Comparison of ENCODE assay signal across 8 mouse cellular contexts in genomic region chr4:135962946-135963345, GRCm38 (mm10). TPM values are rescaled to one million over a fixed set of nuclear protein-coding genes. Genes with fewer than 3 reads are reported as not detected.
A peak's percentile ranks its signal among the peaks of the same experiment; 100 is the strongest.
DNase-seq lines count a peak whose midpoint lies in the region; ATAC-seq and TF ChIP-seq lines count a peak whose summit lies in the region.

No protein-coding gene starts in this region.

- peak; percentile 31 for ATAC-seq in heart, postnatal 0 days (ENCODE audit: insufficient read depth, low read depth)
- ATAC-seq in hindbrain, embryonic 11.5 days (ENCODE audit: low FRiP score): peak; percentile 15; the same call in 1 of the 2 replicates
- 0 out of 2 replicates have a peak, but pooled peaks have one; percentile 6 for ATAC-seq in midbrain, embryonic 11.5 days (ENCODE audit: low FRiP score)
- no peak for ATAC-seq in activated CD4-positive, CD25-positive, alpha-beta regulatory T cell, adult 4 months

- H3K4me1 ChIP-seq in heart, postnatal 0 days (ENCODE audit: control insufficient read depth, insufficient read depth): no peaks in the 10 kb centered on the region; the same call in 1 of the 2 replicates
- H3K4me1 ChIP-seq in hindbrain, embryonic 11.5 days (replicated peaks; ENCODE audit: control insufficient read depth, insufficient read depth, low read length): peaks cover 3% of the 10 kb centered on the region; the same call in 1 of the 2 replicates
- H3K4me1 ChIP-seq in midbrain, embryonic 11.5 days (ENCODE audit: control insufficient read depth, insufficient read depth, low read length): peaks cover 9% of the 10 kb centered on the region

- H3K27ac ChIP-seq in heart, postnatal 0 days (ENCODE audit: low read depth): peak overlapping the region; percentile 94
- H3K27ac ChIP-seq in hindbrain, embryonic 11.5 days (ENCODE audit: low read depth, low read length): peak overlapping the region; percentile 70
- peak overlapping the region; percentile 68 for H3K27ac ChIP-seq in midbrain, embryonic 11.5 days (ENCODE audit: low read depth, low read length)

- DNase-seq in heart, postnatal 0 days (ENCODE audit: low spot score): no peak
- no peak for DNase-seq in heart, adult 11 months
- DNase-seq in Muller cell, postnatal 12 days (ENCODE audit: inconsistent ontology term): peak; percentile 59
- DNase-seq in hindbrain, embryonic 11.5 days (ENCODE audit: low spot score): no peak
- DNase-seq in midbrain, embryonic 11.5 days (ENCODE audit: low spot score, missing footprints): no peak
- no peak for DNase-seq in right cerebral cortex, postnatal 10 days (ENCODE audit: low spot score in 2 of 2)
- DNase-seq in B cell, adult 2 months: no peak

- TF ChIP-seq EP300 in heart, postnatal 0 days (IDR thresholded peaks at IDR 0.05; ENCODE audit: low read depth): no peak

- TF ChIP-seq CTCF in heart, postnatal 0 days (IDR thresholded peaks at IDR 0.05; ENCODE audit: low read depth): no peak

- H3K9ac ChIP-seq in heart, postnatal 0 days (replicated peaks; ENCODE audit: low read depth, low read length): peak overlapping the region; percentile 80
- peak overlapping the region; percentile 89 for H3K9ac ChIP-seq in hindbrain, embryonic 11.5 days (ENCODE audit: low read depth, low read length)
- H3K9ac ChIP-seq in midbrain, embryonic 11.5 days (ENCODE audit: low read length): peak overlapping the region; percentile 78

- no peaks in the 10 kb centered on the region for H3K27me3 ChIP-seq in heart, postnatal 0 days (ENCODE audit: control insufficient read depth, insufficient read depth, low read length)
- H3K27me3 ChIP-seq in hindbrain, embryonic 11.5 days (ENCODE audit: control insufficient read depth, insufficient read depth, low read length): no peaks in the 10 kb centered on the region
- H3K27me3 ChIP-seq in midbrain, embryonic 11.5 days (ENCODE audit: control insufficient read depth, insufficient read depth, low read length): no peaks in the 10 kb centered on the region; the same call in 1 of the 2 replicates

- no peaks in the 10 kb centered on the region for H3K9me3 ChIP-seq in heart, postnatal 0 days (replicated peaks; ENCODE audit: control insufficient read depth, low read length)
- no peaks in the 10 kb centered on the region for H3K9me3 ChIP-seq in hindbrain, embryonic 11.5 days (ENCODE audit: control insufficient read depth, low read length)
- no peaks in the 10 kb centered on the region for H3K9me3 ChIP-seq in midbrain, embryonic 11.5 days (ENCODE audit: control insufficient read depth, low read length)

- peak overlapping the region; percentile 94 for H3K4me2 ChIP-seq in heart, postnatal 0 days (ENCODE audit: low read depth, low read length)
- peak overlapping the region; percentile 94 for H3K4me2 ChIP-seq in hindbrain, embryonic 11.5 days (replicated peaks; ENCODE audit: low read depth, low read length)
- H3K4me2 ChIP-seq in midbrain, embryonic 11.5 days: peak overlapping the region; percentile 89

- peak overlapping the region; percentile 73 for H3K4me3 ChIP-seq in heart, postnatal 0 days (ENCODE audit: low read depth, low read length)
- peak overlapping the region; percentile 73 for H3K4me3 ChIP-seq in hindbrain, embryonic 11.5 days (ENCODE audit: low read depth, low read length)
- H3K4me3 ChIP-seq in midbrain, embryonic 11.5 days (ENCODE audit: low read depth, low read length): peak overlapping the region; percentile 72

- 7% methylated on average over 15 of the region's 15 CpGs for WGBS in heart, postnatal 0 days
- 6% methylated on average over 15 of the region's 15 CpGs for WGBS in hindbrain, embryonic 11.5 days
- 6% methylated on average over 15 of the region's 15 CpGs for WGBS in midbrain, embryonic 11.5 days

- H3K36me3 ChIP-seq in heart, postnatal 0 days (replicated peaks; ENCODE audit: control insufficient read depth, insufficient read depth, low read length): peaks cover 48% of the 10 kb centered on the region
- H3K36me3 ChIP-seq in hindbrain, embryonic 11.5 days (ENCODE audit: control insufficient read depth, insufficient read depth, low read length): peaks cover 6% of the 10 kb centered on the region; the same call in 1 of the 2 replicates
- H3K36me3 ChIP-seq in midbrain, embryonic 11.5 days (ENCODE audit: control insufficient read depth, insufficient read depth, low read length): peaks cover 4% of the 10 kb centered on the region; the same call in 1 of the 2 replicates

RNA-seq across cellular contexts. Expression of gene Gale, which starts 0.6 kb away (rescaled TPM):
- 6.7 and 18.2 TPM in 2 replicates for total RNA-seq in heart, postnatal 0 days (2014; rRNA removed; ENCODE audit: low replicate concordance)
- 10.4 and 11.8 TPM in 2 replicates for polyA plus RNA-seq in heart, postnatal 0 days (2015; fragmentation: Nextera tagmentation; extraction: Ambion mirVana)
- polyA plus RNA-seq in hindbrain, embryonic 11.5 days (2014; fragmentation: Nextera tagmentation; extraction: Ambion mirVana): 27.9 and 28.1 TPM in 2 replicates
- polyA plus RNA-seq in midbrain, embryonic 11.5 days (2014; fragmentation: Nextera tagmentation; extraction: Ambion mirVana): 25.6 and 27.0 TPM in 2 replicates
- 10 to 100 TPM; 14.3 to 22.8 TPM for polyA plus RNA-seq in activated CD4-positive, CD25-positive, alpha-beta regulatory T cell, adult 4 months (2017; shearing (Covaris generic))

RNA-seq across cellular contexts. Expression of gene Lypla2, which starts 9.5 kb away (rescaled TPM):
- total RNA-seq in heart, postnatal 0 days (2014; rRNA removed; ENCODE audit: low replicate concordance): 53.0 and 58.4 TPM in 2 replicates
- polyA plus RNA-seq in heart, postnatal 0 days (2015; fragmentation: Nextera tagmentation; extraction: Ambion mirVana): 63.3 and 66.8 TPM in 2 replicates
- 143 and 150 TPM in 2 replicates for polyA plus RNA-seq in hindbrain, embryonic 11.5 days (2014; fragmentation: Nextera tagmentation; extraction: Ambion mirVana)
- polyA plus RNA-seq in midbrain, embryonic 11.5 days (2014; fragmentation: Nextera tagmentation; extraction: Ambion mirVana): 136 and 144 TPM in 2 replicates
- polyA plus RNA-seq in activated CD4-positive, CD25-positive, alpha-beta regulatory T cell, adult 4 months (2017; shearing (Covaris generic)): 10 to 100 TPM; 80.4 to 88.8 TPM

RNA-seq across cellular contexts. Expression of gene Hmgcl, which starts 16.7 kb away (rescaled TPM):
- total RNA-seq in heart, postnatal 0 days (2014; rRNA removed; ENCODE audit: low replicate concordance): 44.3 and 48.8 TPM in 2 replicates
- polyA plus RNA-seq in heart, postnatal 0 days (2015; fragmentation: Nextera tagmentation; extraction: Ambion mirVana): 97.5 and 101 TPM in 2 replicates
- 54.0 and 60.7 TPM in 2 replicates for polyA plus RNA-seq in hindbrain, embryonic 11.5 days (2014; fragmentation: Nextera tagmentation; extraction: Ambion mirVana)
- polyA plus RNA-seq in midbrain, embryonic 11.5 days (2014; fragmentation: Nextera tagmentation; extraction: Ambion mirVana): 55.1 and 62.9 TPM in 2 replicates
- polyA plus RNA-seq in activated CD4-positive, CD25-positive, alpha-beta regulatory T cell, adult 4 months (2017; shearing (Covaris generic)): 10 to 100 TPM; 73.0 to 74.3 TPM

RNA-seq across cellular contexts. Expression of gene Pithd1, which starts 24.1 kb away (rescaled TPM):
- total RNA-seq in heart, postnatal 0 days (2014; rRNA removed; ENCODE audit: low replicate concordance): 24.4 and 35.7 TPM in 2 replicates
- 29.5 and 30.7 TPM in 2 replicates for polyA plus RNA-seq in heart, postnatal 0 days (2015; fragmentation: Nextera tagmentation; extraction: Ambion mirVana)
- polyA plus RNA-seq in hindbrain, embryonic 11.5 days (2014; fragmentation: Nextera tagmentation; extraction: Ambion mirVana): 60.6 and 62.5 TPM in 2 replicates
- polyA plus RNA-seq in midbrain, embryonic 11.5 days (2014; fragmentation: Nextera tagmentation; extraction: Ambion mirVana): 64.8 and 65.8 TPM in 2 replicates
- polyA plus RNA-seq in activated CD4-positive, CD25-positive, alpha-beta regulatory T cell, adult 4 months (2017; shearing (Covaris generic)): 1 to 10 TPM; 7.7 to 8.8 TPM

RNA-seq across cellular contexts. Expression of gene Fuca1, which starts 42.4 kb away (rescaled TPM):
- total RNA-seq in heart, postnatal 0 days (2014; rRNA removed; ENCODE audit: low replicate concordance): 24.3 and 30.3 TPM in 2 replicates
- 48.4 and 50.4 TPM in 2 replicates for polyA plus RNA-seq in heart, postnatal 0 days (2015; fragmentation: Nextera tagmentation; extraction: Ambion mirVana)
- 44.5 and 50.4 TPM in 2 replicates for polyA plus RNA-seq in hindbrain, embryonic 11.5 days (2014; fragmentation: Nextera tagmentation; extraction: Ambion mirVana)
- polyA plus RNA-seq in midbrain, embryonic 11.5 days (2014; fragmentation: Nextera tagmentation; extraction: Ambion mirVana): 43.0 and 48.1 TPM in 2 replicates
- 10 to 100 TPM; 74.0 to 98.1 TPM for polyA plus RNA-seq in activated CD4-positive, CD25-positive, alpha-beta regulatory T cell, adult 4 months (2017; shearing (Covaris generic))
